Mouse (Mus musculus): ENCODE results near the gene Tbk1. TPM values are rescaled to one million over a fixed set of nuclear protein-coding genes. Genes with fewer than 3 reads are reported as not detected.

Tbk1 gene
- polyA plus RNA-seq, 1 experiment from 2014 or later, result 27.4 TPM

DNA sequence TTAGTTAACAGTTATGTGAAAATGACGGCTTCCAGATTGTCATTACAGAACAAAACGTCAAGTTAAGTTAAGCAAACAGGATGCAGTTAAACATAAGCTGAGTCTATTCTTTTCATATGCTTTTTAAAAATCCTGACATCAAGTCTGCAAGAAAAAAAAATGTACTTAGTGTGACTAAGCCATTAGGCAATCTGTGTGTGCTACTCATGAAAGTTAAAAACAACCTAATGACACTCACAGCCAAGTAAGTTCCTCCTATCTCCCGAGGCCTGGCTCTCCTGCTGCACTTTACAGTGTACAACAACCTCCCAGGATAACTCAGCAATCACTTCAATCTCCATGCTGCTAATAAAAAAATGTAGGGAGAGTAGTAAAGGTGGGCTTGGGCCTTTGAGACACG, 17.0 kb upstream of the Tbk1 start:
- Histone ChIP-seq H3K27ac (ENCODE audit: low read depth, low read length) (no peak overlapping the region), H3K27me3 (ENCODE audit: control insufficient read depth, insufficient read depth, low read length) (no peaks in the 10 kb centered on the region), H3K36me3 (ENCODE audit: control insufficient read depth, insufficient read depth, low read length) (peaks cover 65% of the 10 kb centered on the region), H3K4me2 (no peak overlapping the region), H3K4me1 (ENCODE audit: control insufficient read depth, insufficient read depth, low read length) (no peaks in the 10 kb centered on the region), H3K4me3 (ENCODE audit: low read depth, low read length) (no peak overlapping the region), H3K9ac (ENCODE audit: low read depth, low read length) (no peak overlapping the region), H3K9me3 (replicated peaks; ENCODE audit: control insufficient read depth, low read length) (no peaks in the 10 kb centered on the region)
- 85% methylated on average over 4 of the region's 4 CpGs for WGBS (ENCODE audit: insufficient replicate concordance)
- ATAC-seq (replicated peaks; ENCODE audit: insufficient number of reproducible peaks, low FRiP score, low TSS enrichment), result no peak

DNA sequence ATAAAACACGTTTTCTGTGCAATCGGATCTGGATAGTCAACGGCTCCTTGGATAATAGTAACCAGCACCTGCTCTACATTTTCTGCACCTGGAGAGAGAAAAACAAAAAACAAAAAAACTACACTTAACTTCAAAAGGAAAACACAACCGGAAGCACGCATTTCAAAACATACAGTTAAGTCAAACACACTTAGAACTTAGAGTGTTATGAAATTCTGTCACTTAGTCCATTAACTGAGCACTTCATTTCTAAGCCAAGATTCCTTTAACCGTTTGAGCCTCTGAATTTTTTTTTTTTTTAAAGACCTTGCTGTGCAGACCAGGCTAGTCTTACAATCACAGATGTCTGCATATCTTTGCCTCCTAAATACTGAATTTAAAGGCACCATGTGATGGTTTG, 14.7 kb upstream of the Tbk1 start:
- Histone ChIP-seq H3K4me1 (ENCODE audit: control insufficient read depth, insufficient read depth, low read length) (no peaks in the 10 kb centered on the region), H3K27me3 (ENCODE audit: control insufficient read depth, insufficient read depth, low read length) (no peaks in the 10 kb centered on the region), H3K9me3 (replicated peaks; ENCODE audit: control insufficient read depth, low read length) (no peaks in the 10 kb centered on the region), H3K4me3 (ENCODE audit: low read depth, low read length) (no peak overlapping the region), H3K9ac (ENCODE audit: low read depth, low read length) (no peak overlapping the region), H3K4me2 (no peak overlapping the region), H3K27ac (ENCODE audit: low read depth, low read length) (no peak overlapping the region), H3K36me3 (ENCODE audit: control insufficient read depth, insufficient read depth, low read length) (peaks cover 60% of the 10 kb centered on the region)
- 91% methylated on average over 6 of the region's 6 CpGs for WGBS (ENCODE audit: insufficient replicate concordance)
- no peak for ATAC-seq (replicated peaks; ENCODE audit: insufficient number of reproducible peaks, low FRiP score, low TSS enrichment)

DNA sequence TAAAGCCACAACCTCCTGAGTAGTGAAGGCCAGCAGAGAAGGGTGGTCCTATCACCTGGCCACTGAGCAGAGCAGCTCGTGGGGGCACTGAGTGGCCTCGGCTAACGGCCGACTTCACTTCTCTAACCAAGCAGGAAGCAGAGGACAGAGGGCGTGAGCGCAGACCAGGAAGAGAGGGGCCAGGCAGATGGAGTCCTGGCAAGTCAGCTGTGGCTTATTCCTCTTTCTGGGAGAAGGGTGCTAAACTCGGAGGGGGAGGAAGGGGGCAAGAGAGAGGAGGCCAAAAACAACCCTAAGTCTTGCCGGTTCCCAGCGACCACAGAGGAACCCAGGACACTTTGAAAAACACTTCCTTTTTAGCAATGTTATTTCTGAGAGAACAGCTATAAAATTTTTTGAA, 10.0 kb upstream of the Tbk1 start:
- no peaks in the 10 kb centered on the region for H3K27me3 ChIP-seq (ENCODE audit: control insufficient read depth, insufficient read depth, low read length)
- H3K36me3 ChIP-seq (ENCODE audit: control insufficient read depth, insufficient read depth, low read length), result peaks cover 32% of the 10 kb centered on the region
- H3K9me3 ChIP-seq (replicated peaks; ENCODE audit: control insufficient read depth, low read length), result no peaks in the 10 kb centered on the region
- no peak for ATAC-seq (replicated peaks; ENCODE audit: insufficient number of reproducible peaks, low FRiP score, low TSS enrichment)
- no peak overlapping the region for H3K4me2 ChIP-seq
- 84% methylated on average over 9 of the region's 9 CpGs for WGBS (ENCODE audit: insufficient replicate concordance)
- no peaks in the 10 kb centered on the region for H3K4me1 ChIP-seq (ENCODE audit: control insufficient read depth, insufficient read depth, low read length)
- no peak overlapping the region for H3K27ac ChIP-seq (ENCODE audit: low read depth, low read length)
- H3K4me3 ChIP-seq (ENCODE audit: low read depth, low read length), result no peak overlapping the region
- H3K9ac ChIP-seq (ENCODE audit: low read depth, low read length), result no peak overlapping the region

DNA sequence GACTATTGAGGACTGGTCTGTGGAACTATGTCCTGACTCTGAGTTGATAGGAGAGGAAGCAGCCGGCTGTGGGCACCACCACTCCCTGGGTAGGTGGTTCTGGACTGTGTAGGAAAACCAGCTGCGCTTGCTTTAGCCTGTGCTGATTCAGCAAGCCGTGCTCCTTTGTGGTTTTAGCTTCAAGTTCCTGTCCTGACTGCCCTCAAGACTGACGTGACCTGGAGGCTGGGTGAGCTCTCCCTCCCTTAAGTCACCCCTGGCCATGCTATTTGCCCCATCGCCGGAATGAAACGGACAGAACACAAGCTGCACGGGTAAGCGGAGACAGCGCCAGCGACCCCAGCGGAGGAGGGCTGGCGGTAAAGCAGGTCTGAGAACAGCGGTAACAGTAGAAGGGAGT, 4.5 kb upstream of the Tbk1 start:
- no peak overlapping the region for H3K4me3 ChIP-seq (ENCODE audit: low read depth, low read length)
- H3K27me3 ChIP-seq (ENCODE audit: control insufficient read depth, insufficient read depth, low read length), result no peaks in the 10 kb centered on the region
- WGBS (ENCODE audit: insufficient replicate concordance), result 88% methylated on average over 14 of the region's 14 CpGs
- no peaks in the 10 kb centered on the region for H3K9me3 ChIP-seq (replicated peaks; ENCODE audit: control insufficient read depth, low read length)
- no peak overlapping the region for H3K4me2 ChIP-seq
- ATAC-seq (replicated peaks; ENCODE audit: insufficient number of reproducible peaks, low FRiP score, low TSS enrichment), result no peak
- peaks cover 16% of the 10 kb centered on the region for H3K36me3 ChIP-seq (ENCODE audit: control insufficient read depth, insufficient read depth, low read length)
- no peaks in the 10 kb centered on the region for H3K4me1 ChIP-seq (ENCODE audit: control insufficient read depth, insufficient read depth, low read length)
- H3K9ac ChIP-seq (ENCODE audit: low read depth, low read length), result no peak overlapping the region
- no peak overlapping the region for H3K27ac ChIP-seq (ENCODE audit: low read depth, low read length)

DNA sequence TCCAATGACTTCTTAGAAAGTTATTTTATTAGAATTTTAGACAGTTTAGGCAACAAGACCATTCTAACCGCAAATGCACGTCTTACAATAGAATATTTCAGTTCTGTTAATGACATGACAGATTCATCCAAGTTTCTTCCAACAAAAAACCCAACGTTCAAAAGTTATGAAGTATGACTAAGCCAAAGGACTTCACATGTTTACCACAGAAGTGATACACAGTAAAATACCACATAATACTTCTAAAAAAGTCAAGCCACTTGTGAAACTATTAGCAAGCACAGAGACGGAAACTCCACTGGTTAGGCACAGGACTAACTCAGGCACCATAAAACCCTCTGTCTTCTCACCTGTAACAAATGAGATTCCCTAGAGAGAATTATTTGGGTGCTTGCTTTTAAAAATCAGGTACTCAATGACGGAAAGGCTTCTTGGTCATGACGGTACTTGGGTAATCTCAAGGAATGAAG, 819 bp upstream of the Tbk1 start:
- H3K4me3 ChIP-seq (ENCODE audit: low read depth, low read length), result peak overlapping the region; percentile 94
- peaks cover 8% of the 10 kb centered on the region for H3K4me1 ChIP-seq (ENCODE audit: control insufficient read depth, insufficient read depth, low read length)
- no peaks in the 10 kb centered on the region for H3K27me3 ChIP-seq (ENCODE audit: control insufficient read depth, insufficient read depth, low read length)
- no peak for ATAC-seq (replicated peaks; ENCODE audit: insufficient number of reproducible peaks, low FRiP score, low TSS enrichment)
- peaks cover 13% of the 10 kb centered on the region; the same call in 1 of the 2 replicates for H3K36me3 ChIP-seq (ENCODE audit: control insufficient read depth, insufficient read depth, low read length)
- H3K9me3 ChIP-seq (replicated peaks; ENCODE audit: control insufficient read depth, low read length), result no peaks in the 10 kb centered on the region
- no peak overlapping the region for H3K27ac ChIP-seq (ENCODE audit: low read depth, low read length)
- WGBS (ENCODE audit: insufficient replicate concordance), result 68% methylated on average over 6 of the region's 6 CpGs
- H3K9ac ChIP-seq (ENCODE audit: low read depth, low read length), result peak overlapping the region; percentile 90
- H3K4me2 ChIP-seq, result peak overlapping the region; percentile 74

DNA sequence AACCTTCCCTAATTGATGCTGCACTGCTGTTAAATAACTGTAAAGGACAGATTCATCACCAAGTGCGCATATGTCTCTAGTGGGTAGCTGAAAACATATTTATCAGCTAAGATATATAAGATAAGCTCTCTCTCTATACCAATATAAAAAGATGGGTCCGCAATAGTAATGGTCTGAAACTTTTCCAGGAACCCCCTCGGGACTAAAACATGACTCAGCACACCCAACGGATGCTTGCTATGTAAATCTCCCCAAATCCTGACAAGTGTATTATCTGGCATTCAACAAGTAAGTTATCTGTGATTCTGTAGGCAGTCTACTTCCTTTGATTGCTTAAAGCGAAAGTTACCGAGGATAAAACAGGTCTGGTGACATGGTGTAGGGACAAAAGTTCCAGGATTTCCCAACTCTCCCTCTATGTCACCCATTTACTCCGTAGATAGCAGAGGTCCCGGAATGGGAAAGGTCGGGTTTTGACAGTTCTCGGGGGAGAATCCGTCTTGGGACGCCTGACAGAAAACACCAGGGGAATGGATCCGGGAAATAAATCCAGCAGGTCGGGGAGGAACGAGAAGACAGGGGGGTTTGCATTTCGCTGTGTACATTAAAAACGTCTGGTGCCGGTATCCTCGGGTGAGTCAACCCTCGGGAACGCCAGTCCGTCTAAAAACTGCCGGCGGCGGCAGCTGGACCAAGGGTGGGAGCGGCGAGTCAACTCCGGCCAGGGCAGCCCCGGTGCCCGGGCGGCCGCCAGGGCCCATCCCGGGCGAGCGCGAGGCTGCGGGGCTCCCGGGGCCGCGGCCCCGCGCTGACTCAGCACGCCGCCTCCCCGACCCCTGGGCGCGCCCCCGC, 570 bp downstream of the Tbk1 start:
- H3K9me3 ChIP-seq (replicated peaks; ENCODE audit: control insufficient read depth, low read length), result no peaks in the 10 kb centered on the region
- no peaks in the 10 kb centered on the region for H3K27me3 ChIP-seq (ENCODE audit: control insufficient read depth, insufficient read depth, low read length)
- ATAC-seq (replicated peaks; ENCODE audit: insufficient number of reproducible peaks, low FRiP score, low TSS enrichment), result peak; percentile 69
- peaks cover 8% of the 10 kb centered on the region for H3K4me1 ChIP-seq (ENCODE audit: control insufficient read depth, insufficient read depth, low read length)
- peak overlapping the region; percentile 94 for H3K4me3 ChIP-seq (ENCODE audit: low read depth, low read length)
- H3K27ac ChIP-seq (ENCODE audit: low read depth, low read length), result peak overlapping the region; percentile 86
- peak overlapping the region; percentile 74 for H3K4me2 ChIP-seq
- peak overlapping the region; percentile 90 for H3K9ac ChIP-seq (ENCODE audit: low read depth, low read length)
- 3% methylated on average over 42 of the region's 48 CpGs for WGBS (ENCODE audit: insufficient replicate concordance)
- peaks cover 12% of the 10 kb centered on the region; the same call in 1 of the 2 replicates for H3K36me3 ChIP-seq (ENCODE audit: control insufficient read depth, insufficient read depth, low read length)

DNA sequence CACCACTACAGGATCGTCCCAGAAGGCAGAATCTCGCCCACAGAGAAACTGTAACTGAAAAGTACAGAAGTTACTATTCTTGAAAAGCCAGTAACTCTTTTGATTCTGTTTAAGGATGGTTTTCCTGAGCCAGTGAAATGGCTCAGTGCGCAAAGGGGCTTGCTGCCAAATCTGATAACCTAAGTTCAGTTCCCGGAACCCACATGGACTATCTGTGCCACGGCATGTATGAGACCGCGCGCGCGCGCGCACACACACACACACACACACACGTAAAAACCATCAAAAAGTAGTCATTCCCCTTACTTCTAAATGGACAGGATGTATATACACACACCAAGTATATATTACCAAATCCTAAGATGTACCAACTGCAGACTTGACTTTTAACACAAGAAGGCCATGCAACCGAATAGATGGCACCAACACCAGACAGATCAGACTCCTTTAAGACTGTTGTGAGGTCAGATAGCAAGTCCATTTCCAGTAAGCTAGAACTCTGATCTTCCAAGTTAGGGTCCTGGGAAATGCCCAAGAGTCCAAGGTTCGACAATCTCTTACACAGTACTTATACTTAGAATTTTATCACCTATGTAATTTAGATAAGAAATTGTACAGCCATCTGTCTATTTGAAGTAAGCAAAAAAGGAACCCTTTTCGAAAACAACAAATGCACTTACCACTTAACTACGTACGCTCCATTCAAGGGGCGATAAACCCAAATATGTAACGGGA, 1.4 kb downstream of the Tbk1 start:
- peak overlapping the region; percentile 90 for H3K9ac ChIP-seq (ENCODE audit: low read depth, low read length)
- no peak for ATAC-seq (replicated peaks; ENCODE audit: insufficient number of reproducible peaks, low FRiP score, low TSS enrichment)
- no peaks in the 10 kb centered on the region for H3K27me3 ChIP-seq (ENCODE audit: control insufficient read depth, insufficient read depth, low read length)
- H3K4me2 ChIP-seq, result peak overlapping the region; percentile 74
- H3K4me3 ChIP-seq (ENCODE audit: low read depth, low read length), result peak overlapping the region; percentile 94
- H3K36me3 ChIP-seq (ENCODE audit: control insufficient read depth, insufficient read depth, low read length), result peaks cover 13% of the 10 kb centered on the region; the same call in 1 of the 2 replicates
- 78% methylated on average over 20 of the region's 20 CpGs for WGBS (ENCODE audit: insufficient replicate concordance)
- peaks cover 8% of the 10 kb centered on the region for H3K4me1 ChIP-seq (ENCODE audit: control insufficient read depth, insufficient read depth, low read length)
- H3K27ac ChIP-seq (ENCODE audit: low read depth, low read length), result no peak overlapping the region
- no peaks in the 10 kb centered on the region for H3K9me3 ChIP-seq (replicated peaks; ENCODE audit: control insufficient read depth, low read length)

DNA sequence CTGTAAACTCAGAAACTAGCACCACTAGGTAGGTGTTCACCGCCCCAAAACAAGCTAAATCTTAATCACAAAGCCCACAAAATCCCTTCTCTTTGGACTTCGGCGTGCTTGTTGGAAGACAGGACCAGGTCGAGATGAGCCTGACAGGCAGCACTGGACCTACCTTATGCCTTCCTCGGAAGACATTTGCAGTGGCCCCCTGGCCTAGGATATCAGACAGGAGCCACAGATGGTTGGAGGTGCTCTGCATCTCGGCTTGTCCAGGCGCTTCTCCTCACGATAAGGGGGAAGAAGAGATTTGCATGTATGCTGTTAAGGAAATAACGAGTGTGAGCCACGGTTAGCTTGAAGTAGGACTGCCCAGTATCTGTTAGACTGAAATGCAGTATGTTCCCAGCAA, 2.6 kb downstream of the Tbk1 start:
- Histone ChIP-seq H3K36me3 (ENCODE audit: control insufficient read depth, insufficient read depth, low read length) (peaks cover 13% of the 10 kb centered on the region; the same call in 1 of the 2 replicates), H3K27ac (ENCODE audit: low read depth, low read length) (no peak overlapping the region), H3K4me3 (ENCODE audit: low read depth, low read length) (no peak overlapping the region), H3K4me2 (no peak overlapping the region), H3K4me1 (ENCODE audit: control insufficient read depth, insufficient read depth, low read length) (peaks cover 8% of the 10 kb centered on the region), H3K9ac (ENCODE audit: low read depth, low read length) (no peak overlapping the region), H3K27me3 (ENCODE audit: control insufficient read depth, insufficient read depth, low read length) (no peaks in the 10 kb centered on the region), H3K9me3 (replicated peaks; ENCODE audit: control insufficient read depth, low read length) (no peaks in the 10 kb centered on the region)
- no peak for ATAC-seq (replicated peaks; ENCODE audit: insufficient number of reproducible peaks, low FRiP score, low TSS enrichment)
- 91% methylated on average over 10 of the region's 10 CpGs for WGBS (ENCODE audit: insufficient replicate concordance)
